Mouse (Mus musculus) stomach, embryonic 15.5 days (tissue): ENCODE data around the gene Ren1. TPM values are rescaled to one million over a fixed set of nuclear protein-coding genes. Genes with fewer than 3 reads are reported as not detected.
A peak's percentile ranks its signal among the peaks of the same experiment; 100 is the strongest.

Experiments
- ATAC-seq: fragments of 200-750 bp; cut with Nextera tagmentation; 2 replicates; pipeline ENCODE4 v1.8.0; 2017; ENCODE audit warnings: low read depth, moderate number of reproducible peaks, moderate TSS enrichment; ENCODE audit not compliant: insufficient read depth, low FRiP score
- H3K27ac ChIP-seq: fragments of 300-500 bp; sonication (generic); 2 replicates; pipeline ENCODE4 v1.5.1; 2015; ENCODE audit warnings: mild to moderate bottlenecking, inconsistent platforms
- H3K27me3 ChIP-seq: fragments of 300-500 bp; sonication (generic); replicated peaks from 2 replicates; pipeline ENCODE4 v1.6.1; 2015; ENCODE audit warnings: inconsistent platforms
- H3K36me3 ChIP-seq: fragments of 300-500 bp; sonication (generic); 2 replicates; pipeline ENCODE4 v1.6.1; 2015; ENCODE audit warnings: inconsistent platforms
- H3K4me1 ChIP-seq: fragments of 300-500 bp; sonication (generic); 2 replicates; pipeline ENCODE4 v1.6.1; 2015; ENCODE audit warnings: inconsistent platforms
- H3K4me2 ChIP-seq: fragments of 300-500 bp; sonication (generic); 2 replicates; pipeline ENCODE4 v1.6.1; 2015; ENCODE audit warnings: mild to moderate bottlenecking, inconsistent platforms
- H3K4me3 ChIP-seq: fragments of 300-500 bp; sonication (generic); replicated peaks from 2 replicates; pipeline ENCODE4 v1.5.1; 2015; ENCODE audit warnings: inconsistent platforms
- H3K9ac ChIP-seq: fragments of 300-500 bp; sonication (generic); 2 replicates; pipeline ENCODE4 v1.6.1; 2015; ENCODE audit warnings: inconsistent platforms
- H3K9me3 ChIP-seq: fragments of 300-500 bp; sonication (generic); 2 replicates; pipeline ENCODE4 v1.6.1; 2016; ENCODE audit warnings: inconsistent platforms
- WGBS: fragments of 180-500 bp; shearing (Covaris S2); methylation state at CpG from one replicate; pipeline ENCODE4 v1.1.7; 2015; 5-methylcytosine and 5-hydroxymethylcytosine counted together
- polyA plus RNA-seq: library from polyadenylated mRNA; unstranded; fragments of >200 nt; fragmentation: Nextera tagmentation; extraction: Ambion mirVana; gene quantifications from 2 replicates; pipeline ENCODE4 v1.2.1, GENCODE M21; 2015

The Ren1 gene
- polyA plus RNA-seq, 1 experiment from 2014 or later: 2.8 TPM

- H3K9ac ChIP-seq: no peak overlapping the region
- no peak overlapping the region for H3K4me2 ChIP-seq
- peaks cover 11% of the 10 kb centered on the region; the same call in 1 of the 2 replicates for H3K4me1 ChIP-seq
- H3K36me3 ChIP-seq: no peaks in the 10 kb centered on the region
- 25% methylated on average over 17 of the region's 17 CpGs for WGBS
- ATAC-seq: 0 out of 2 replicates have a peak, but pooled peaks have one; percentile 20
- no peak overlapping the region for H3K4me3 ChIP-seq
- no peaks in the 10 kb centered on the region for H3K27me3 ChIP-seq
- H3K9me3 ChIP-seq: no peaks in the 10 kb centered on the region
- H3K27ac ChIP-seq: peak overlapping the region; percentile 8
Observed at GRCm38 (mm10) chr1:133397483-133398237, 47.4 kb downstream of the Ren1 start.

DNA sequence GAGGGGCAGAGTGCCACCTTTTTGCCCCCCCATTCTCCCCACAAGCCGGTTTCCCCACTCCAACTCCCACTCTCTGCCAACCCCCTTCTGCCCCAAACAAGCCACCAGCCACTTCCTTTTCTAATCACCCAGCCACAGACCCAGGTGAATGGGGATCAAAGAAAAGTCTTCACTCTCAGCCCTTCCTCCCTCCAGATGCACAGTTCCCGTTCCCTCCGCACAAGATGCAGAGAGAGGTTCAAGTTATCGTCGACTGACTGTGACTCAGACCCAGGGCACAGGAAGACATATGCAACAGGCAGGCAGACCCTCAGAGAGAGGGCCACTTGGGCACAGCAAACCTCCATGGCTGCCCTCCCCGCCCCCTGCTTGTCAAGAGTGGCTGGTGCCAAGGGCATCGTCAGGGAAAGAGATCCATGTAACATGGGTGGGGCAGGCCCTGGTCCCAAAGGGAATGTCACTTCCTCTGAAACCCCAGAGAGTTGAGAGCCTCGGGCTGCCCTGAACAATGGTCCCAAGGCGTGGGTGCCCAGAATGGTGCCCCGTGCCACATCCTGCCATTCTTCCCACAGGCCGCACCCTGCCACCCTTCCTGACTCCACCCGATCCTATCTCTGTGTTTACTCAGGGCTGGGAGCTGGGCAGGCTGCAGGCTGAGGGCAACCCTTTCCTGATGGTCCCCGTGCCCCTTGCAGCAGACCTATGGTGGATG lies 49.9 kb downstream of the Ren1 start:
- 60% methylated on average over 13 of the region's 13 CpGs for WGBS
- no peaks in the 10 kb centered on the region for H3K9me3 ChIP-seq
- H3K4me3 ChIP-seq: no peak overlapping the region
- no peaks in the 10 kb centered on the region for H3K36me3 ChIP-seq
- peaks cover 11% of the 10 kb centered on the region; the same call in 1 of the 2 replicates for H3K4me1 ChIP-seq
- H3K9ac ChIP-seq: no peak overlapping the region
- no peaks in the 10 kb centered on the region for H3K27me3 ChIP-seq
- no peak overlapping the region for H3K27ac ChIP-seq
- no peak overlapping the region for H3K4me2 ChIP-seq
- ATAC-seq: no peak

GRCm38 (mm10) chr1:133404005-133404404 lies 53.7 kb downstream of the Ren1 start:
- H3K27me3 ChIP-seq: no peaks in the 10 kb centered on the region
- WGBS: 68% methylated on average over 4 of the region's 4 CpGs

GRCm38 (mm10) chr1:133406614-133407013 lies 56.3 kb downstream of the Ren1 start:
- no peak for ATAC-seq
- H3K27ac ChIP-seq: no peak overlapping the region
- H3K27me3 ChIP-seq: no peaks in the 10 kb centered on the region
- no peak overlapping the region for H3K4me2 ChIP-seq
- H3K4me1 ChIP-seq: 0 out of 2 replicates have a peak, but pooled peaks cover 5% of the 10 kb centered on the region
- no peaks in the 10 kb centered on the region for H3K36me3 ChIP-seq
- H3K9me3 ChIP-seq: no peaks in the 10 kb centered on the region
- no peak overlapping the region for H3K4me3 ChIP-seq
- 73% methylated on average over 7 of the region's 7 CpGs for WGBS
- H3K9ac ChIP-seq: no peak overlapping the region

More at GRCm38 (mm10) chr1:133404005-133404404, 53.7 kb downstream of the Ren1 start:
- no peak overlapping the region for H3K9ac ChIP-seq
- 0 out of 2 replicates have a peak, but pooled peaks have one; percentile 42 for ATAC-seq
- H3K4me2 ChIP-seq: no peak overlapping the region
- H3K9me3 ChIP-seq: no peaks in the 10 kb centered on the region
- H3K4me1 ChIP-seq: peaks cover 6% of the 10 kb centered on the region; the same call in 1 of the 2 replicates
- no peak overlapping the region for H3K27ac ChIP-seq
- no peaks in the 10 kb centered on the region for H3K36me3 ChIP-seq
- no peak overlapping the region for H3K4me3 ChIP-seq

- Histone ChIP-seq H3K4me2 (no peak overlapping the region), H3K9me3 (no peaks in the 10 kb centered on the region), H3K27me3 (no peaks in the 10 kb centered on the region), H3K4me3 (no peak overlapping the region), H3K9ac (no peak overlapping the region), H3K27ac (no peak overlapping the region), H3K36me3 (no peaks in the 10 kb centered on the region), H3K4me1 (0 out of 2 replicates have a peak, but pooled peaks cover 5% of the 10 kb centered on the region)
- no peak for ATAC-seq
- 60% methylated on average over 6 of the region's 6 CpGs for WGBS
Observed at GRCm38 (mm10) chr1:133407436-133407835, 57.1 kb downstream of the Ren1 start.

DNA sequence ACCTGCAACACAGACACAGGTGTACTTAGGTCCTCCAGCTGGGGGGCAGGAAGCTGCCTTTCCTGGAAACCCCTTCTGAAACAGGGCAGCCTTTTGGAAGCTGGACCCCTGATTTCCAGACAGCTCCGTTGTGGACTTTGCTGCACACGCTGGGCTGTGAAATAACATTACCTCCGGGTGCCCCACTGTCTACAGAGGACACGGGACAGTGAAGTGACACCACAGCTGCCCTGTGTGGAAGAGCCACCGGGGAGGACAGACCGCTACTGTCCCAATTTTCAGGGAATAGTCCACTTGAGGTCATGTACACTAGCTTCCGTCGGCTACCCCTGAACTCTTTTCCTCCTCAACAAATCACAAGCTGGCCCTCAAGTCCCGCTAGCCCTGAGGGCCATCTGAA lies 58.0 kb downstream of the Ren1 start:
- no peak overlapping the region for H3K9ac ChIP-seq
- peaks cover 10% of the 10 kb centered on the region for H3K4me1 ChIP-seq
- H3K27ac ChIP-seq: no peak overlapping the region
- H3K4me3 ChIP-seq: no peak overlapping the region
- no peaks in the 10 kb centered on the region for H3K36me3 ChIP-seq
- no peak; the same call in 1 of the 2 replicates for ATAC-seq
- no peaks in the 10 kb centered on the region for H3K9me3 ChIP-seq
- H3K4me2 ChIP-seq: no peak overlapping the region
- no peaks in the 10 kb centered on the region for H3K27me3 ChIP-seq
- WGBS: 57% methylated on average over 9 of the region's 9 CpGs

- H3K27me3 ChIP-seq: no peaks in the 10 kb centered on the region
- WGBS: 27% methylated on average over 6 of the region's 6 CpGs
- H3K9ac ChIP-seq: no peak overlapping the region
- ATAC-seq: no peak
- no peak overlapping the region for H3K4me3 ChIP-seq
- peaks cover 16% of the 10 kb centered on the region for H3K4me1 ChIP-seq
- H3K9me3 ChIP-seq: no peaks in the 10 kb centered on the region
- H3K27ac ChIP-seq: no peak overlapping the region
- H3K36me3 ChIP-seq: no peaks in the 10 kb centered on the region
- no peak overlapping the region for H3K4me2 ChIP-seq
Observed at GRCm38 (mm10) chr1:133408880-133409516, 58.7 kb downstream of the Ren1 start.

GRCm38 (mm10) chr1:133409786-133410185 lies 59.5 kb downstream of the Ren1 start:
- Histone ChIP-seq H3K9ac (no peak overlapping the region), H3K36me3 (no peaks in the 10 kb centered on the region), H3K27me3 (no peaks in the 10 kb centered on the region), H3K9me3 (no peaks in the 10 kb centered on the region), H3K4me3 (no peak overlapping the region), H3K4me1 (peaks cover 19% of the 10 kb centered on the region), H3K27ac (no peak overlapping the region), H3K4me2 (no peak overlapping the region)
- WGBS: 68% methylated on average over 9 of the region's 9 CpGs
- no peak for ATAC-seq

Other genes with a start within 250 kb of the Ren1 start
- 39.3 and 47.8 TPM in 2 replicates for gene Ppp1r15b, start 219.4 kb upstream of the Ren1 start, polyA plus RNA-seq
- gene Plekha6, start 186.3 kb upstream of the Ren1 start, polyA plus RNA-seq: 16.5 and 17.4 TPM in 2 replicates
- 4.9 and 7.7 TPM in 2 replicates for gene Golt1a, start 40.7 kb upstream of the Ren1 start, polyA plus RNA-seq
- gene Kiss1, start 28.6 kb upstream of the Ren1 start, polyA plus RNA-seq: not detected in 2 replicates
- gene Etnk2, start 13.1 kb downstream of the Ren1 start, polyA plus RNA-seq: 4.0 and 6.4 TPM in 2 replicates
- 6.8 and 7.9 TPM in 2 replicates for gene Sox13, start 73.9 kb downstream of the Ren1 start, polyA plus RNA-seq